Mouse (Mus musculus) hindbrain, postnatal 0 days (tissue): ENCODE measurements around the gene BC048671. TPM values are rescaled to one million over a fixed set of nuclear protein-coding genes. Genes with fewer than 3 reads are reported as not detected.

Experiments
- ATAC-seq: fragments of 200-750 bp; cut with Nextera tagmentation; 2 replicates; pipeline ENCODE4 v1.8.0; 2017; ENCODE audit warnings: mild to moderate bottlenecking, moderate TSS enrichment, moderate library complexity
- DNase-seq: peaks from one replicate; pipeline ENCODE4 v3.0.0-alpha.2; 2015; ENCODE audit warnings: low spot score
- H3K27ac ChIP-seq: fragments of 300-500 bp; sonication (generic); 2 replicates; pipeline ENCODE4 v1.5.1; 2014; ENCODE audit warnings: mild to moderate bottlenecking
- H3K27me3 ChIP-seq: fragments of 300-500 bp; sonication (generic); 2 replicates; pipeline ENCODE4 v1.6.1; 2014; ENCODE audit warnings: low read length, mixed read lengths; ENCODE audit not compliant: insufficient read depth
- H3K36me3 ChIP-seq: fragments of 300-500 bp; sonication (generic); 2 replicates; pipeline ENCODE4 v1.6.1; 2014; ENCODE audit warnings: low read length, mixed read lengths; ENCODE audit not compliant: insufficient read depth
- H3K4me1 ChIP-seq: fragments of 300-500 bp; sonication (generic); 2 replicates; pipeline ENCODE4 v1.6.1; 2014; ENCODE audit warnings: antibody characterized with exemption, low read length, mixed read lengths; ENCODE audit not compliant: insufficient read depth
- H3K4me2 ChIP-seq: fragments of 300-500 bp; sonication (generic); 2 replicates; pipeline ENCODE4 v1.6.1; 2014; ENCODE audit warnings: low read depth, mild to moderate bottlenecking, low read length, moderate library complexity, mixed read lengths
- H3K4me3 ChIP-seq: fragments of 300-500 bp; sonication (generic); 2 replicates; pipeline ENCODE4 v1.5.1; 2014; ENCODE audit warnings: low read length
- H3K9ac ChIP-seq: fragments of 300-500 bp; sonication (generic); replicated peaks from 2 replicates; pipeline ENCODE4 v1.6.1; 2014; ENCODE audit warnings: mild to moderate bottlenecking, low read length, moderate library complexity, mixed read lengths
- H3K9me3 ChIP-seq: fragments of 300-500 bp; sonication (generic); 2 replicates; pipeline ENCODE4 v1.6.1; 2016; ENCODE audit warnings: low read length, mixed read lengths
- CTCF ChIP-seq: IDR thresholded peaks from 2 replicates; pipeline ENCODE4 v1.5.1; 2016; ENCODE audit warnings: antibody characterized with exemption, control low read depth, low read depth
- WGBS: fragments of 180-500 bp; shearing (Covaris S2); extraction: QIAGEN DNeasy Blood & Tissue Kit; methylation state at CpG from one replicate; pipeline ENCODE4 v1.1.7; 2014; 5-methylcytosine and 5-hydroxymethylcytosine counted together
- polyA plus RNA-seq: library from polyadenylated mRNA; unstranded; fragments of >200 nt; fragmentation: Nextera tagmentation; extraction: Ambion mirVana; gene quantifications from 2 replicates; pipeline ENCODE4 v1.2.1, GENCODE M21; 2015
- total RNA-seq: library from RNA; depleted of rRNA; stranded (reverse); fragments of >200 nt; gene quantifications from 2 replicates; pipeline ENCODE4 v1.2.3, GENCODE M21; 2014

Gene BC048671
- total and polyA plus RNA-seq, 2 experiments from 2014 or later, result not detected

- DNase-seq, result no peak
These were observed 18.0 kb downstream of the BC048671 start for GRCm38 (mm10) chr6:90319019-90319418.

GRCm38 (mm10) chr6:90319475-90320191 is 18.6 kb downstream of the BC048671 start:
- H3K4me1 ChIP-seq, result no peaks in the 10 kb centered on the region; the same call in 1 of the 2 replicates
- DNase-seq, result no peak
- no peak for TF ChIP-seq CTCF
- no peaks in the 10 kb centered on the region for H3K9me3 ChIP-seq
- H3K27ac ChIP-seq, result no peak overlapping the region
- WGBS, result 63% methylated on average over 7 of the region's 7 CpGs
- H3K9ac ChIP-seq, result no peak overlapping the region
- H3K27me3 ChIP-seq, result no peaks in the 10 kb centered on the region
- H3K4me3 ChIP-seq, result no peak overlapping the region
- no peak for ATAC-seq
- H3K36me3 ChIP-seq, result no peaks in the 10 kb centered on the region
- H3K4me2 ChIP-seq, result no peak overlapping the region

More at GRCm38 (mm10) chr6:90319019-90319418, 18.0 kb downstream of the BC048671 start:
- Histone ChIP-seq H3K9me3 (no peaks in the 10 kb centered on the region), H3K27ac (no peak overlapping the region), H3K9ac (no peak overlapping the region), H3K4me2 (no peak overlapping the region), H3K27me3 (no peaks in the 10 kb centered on the region), H3K36me3 (no peaks in the 10 kb centered on the region), H3K4me1 (no peaks in the 10 kb centered on the region; the same call in 1 of the 2 replicates), H3K4me3 (no peak overlapping the region)
- ATAC-seq, result no peak
- 91% methylated on average over 2 of the region's 2 CpGs for WGBS
- no peak for TF ChIP-seq CTCF

GRCm38 (mm10) chr6:90320429-90320828 is 19.4 kb downstream of the BC048671 start:
- no peak overlapping the region for H3K4me3 ChIP-seq
- no peak overlapping the region for H3K27ac ChIP-seq
- no peaks in the 10 kb centered on the region; the same call in 1 of the 2 replicates for H3K4me1 ChIP-seq
- H3K36me3 ChIP-seq, result no peaks in the 10 kb centered on the region
- H3K9ac ChIP-seq, result no peak overlapping the region
- H3K27me3 ChIP-seq, result no peaks in the 10 kb centered on the region
- ATAC-seq (no peak), DNase-seq (no peak)
- 89% methylated on average over 5 of the region's 5 CpGs for WGBS
- H3K4me2 ChIP-seq, result no peak overlapping the region
- no peak for TF ChIP-seq CTCF
- no peaks in the 10 kb centered on the region for H3K9me3 ChIP-seq

- DNase-seq (no peak), ATAC-seq (no peak)
- no peak for TF ChIP-seq CTCF
- H3K27me3 ChIP-seq, result no peaks in the 10 kb centered on the region
- H3K9me3 ChIP-seq, result no peaks in the 10 kb centered on the region
- no peaks in the 10 kb centered on the region for H3K36me3 ChIP-seq
- no peak overlapping the region for H3K4me3 ChIP-seq
- H3K27ac ChIP-seq, result no peak overlapping the region
- no peak overlapping the region for H3K9ac ChIP-seq
- H3K4me1 ChIP-seq, result no peaks in the 10 kb centered on the region; the same call in 1 of the 2 replicates
- 42% methylated on average over 4 of the region's 4 CpGs for WGBS
- H3K4me2 ChIP-seq, result no peak overlapping the region
These were observed 20.8 kb downstream of the BC048671 start for GRCm38 (mm10) chr6:90321811-90322210.

GRCm38 (mm10) chr6:90324026-90324425 is 23.0 kb downstream of the BC048671 start:
- ATAC-seq (peak; percentile 38; the same call in 1 of the 2 replicates), DNase-seq (peak; percentile 56)
- H3K36me3 ChIP-seq, result no peaks in the 10 kb centered on the region
- H3K4me3 ChIP-seq, result no peak overlapping the region
- H3K4me2 ChIP-seq, result no peak overlapping the region
- H3K27me3 ChIP-seq, result no peaks in the 10 kb centered on the region
- no peaks in the 10 kb centered on the region; the same call in 1 of the 2 replicates for H3K4me1 ChIP-seq
- no peaks in the 10 kb centered on the region for H3K9me3 ChIP-seq
- WGBS, result 49% methylated on average over 3 of the region's 3 CpGs
- H3K9ac ChIP-seq, result no peak overlapping the region
- no peak overlapping the region for H3K27ac ChIP-seq
- TF ChIP-seq CTCF, result no peak

- Histone ChIP-seq H3K9me3 (no peaks in the 10 kb centered on the region), H3K4me1 (no peaks in the 10 kb centered on the region; the same call in 1 of the 2 replicates), H3K27me3 (no peaks in the 10 kb centered on the region), H3K36me3 (no peaks in the 10 kb centered on the region), H3K27ac (no peak overlapping the region), H3K4me2 (peak overlapping the region; percentile 44; the same call in 1 of the 2 replicates), H3K4me3 (no peak overlapping the region), H3K9ac (no peak overlapping the region)
- ATAC-seq (no peak), DNase-seq (no peak)
- WGBS, result 68% methylated on average over 3 of the region's 3 CpGs
- TF ChIP-seq CTCF, result no peak
These were observed 23.4 kb downstream of the BC048671 start for GRCm38 (mm10) chr6:90324463-90324862.

- TF ChIP-seq CTCF, result no peak
- no peaks in the 10 kb centered on the region for H3K9me3 ChIP-seq
- no peak within 1 kb of the TSS for H3K9ac ChIP-seq
- no peaks in the 10 kb centered on the region for H3K27me3 ChIP-seq
- DNase-seq, result no peak
- ATAC-seq, result no peak
- H3K4me3 ChIP-seq, result no peak within 1 kb of the TSS
- H3K4me2 ChIP-seq, result peak within 1 kb of the TSS; percentile 44
- 8% methylated on average over 22 of the region's 22 CpGs for WGBS
- H3K36me3 ChIP-seq, result no peaks in the 10 kb centered on the region
- no peak within 1 kb of the TSS for H3K27ac ChIP-seq
- no peaks in the 10 kb centered on the region; the same call in 1 of the 2 replicates for H3K4me1 ChIP-seq
These were observed 24.0 kb downstream of the BC048671 start, which contains the start of gene Chst13 for GRCm38 (mm10) chr6:90324991-90325390. Gene Chst13 (minus strand): TSS chr6:90325185.
